Mouse (Mus musculus): Measurements from ENCODE around the gene Qrich2. TPM values are rescaled to one million over a fixed set of nuclear protein-coding genes. Genes with fewer than 3 reads are reported as not detected.

The Qrich2 gene
- total RNA-seq, 2 experiments from 2014 or later, result not detected

Other genes with a start within 250 kb of the Qrich2 start
- not detected in 2 replicates for gene Evpl, start 228.2 kb downstream of the Qrich2 start, total RNA-seq (2015; ENCODE audit: low replicate concordance)
- not detected in 2 replicates for gene Evpl, start 228.2 kb downstream of the Qrich2 start, total RNA-seq (2017; ENCODE audit: low replicate concordance)
- 13.7 and 18.9 TPM in 2 replicates for gene Srp68, start 192.0 kb downstream of the Qrich2 start, total RNA-seq (2015; ENCODE audit: low replicate concordance)
- gene Srp68, start 192.0 kb downstream of the Qrich2 start, total RNA-seq (2017; ENCODE audit: low replicate concordance), result 18.2 and 21.3 TPM in 2 replicates
- gene Galr2, start 185.3 kb downstream of the Qrich2 start, total RNA-seq (2015; ENCODE audit: low replicate concordance), result not detected in 2 replicates
- not detected in 2 replicates for gene Galr2, start 185.3 kb downstream of the Qrich2 start, total RNA-seq (2017; ENCODE audit: low replicate concordance)
- gene Exoc7, start 159.0 kb downstream of the Qrich2 start, total RNA-seq (2015; ENCODE audit: low replicate concordance), result 7.6 and 8.4 TPM in 2 replicates
- 7.4 and 57.7 TPM in 2 replicates for gene Exoc7, start 159.0 kb downstream of the Qrich2 start, total RNA-seq (2017; ENCODE audit: low replicate concordance)
- not detected in 2 replicates for gene Foxj1, start 130.8 kb downstream of the Qrich2 start, total RNA-seq (2015; ENCODE audit: low replicate concordance)
- 0.83 TPM in 1 of 2 replicates, not detected in the other for gene Foxj1, start 130.8 kb downstream of the Qrich2 start, total RNA-seq (2017; ENCODE audit: low replicate concordance)
- 5.8 and 11.7 TPM in 2 replicates for gene Rnf157, start 53.2 kb downstream of the Qrich2 start, total RNA-seq (2015; ENCODE audit: low replicate concordance)
- gene Rnf157, start 53.2 kb downstream of the Qrich2 start, total RNA-seq (2017; ENCODE audit: low replicate concordance), result 9.2 and 9.8 TPM in 2 replicates
- gene Ubald2, start 32.1 kb downstream of the Qrich2 start, total RNA-seq (2015; ENCODE audit: low replicate concordance), result 153 and 187 TPM in 2 replicates
- 47.2 and 63.3 TPM in 2 replicates for gene Ubald2, start 32.1 kb downstream of the Qrich2 start, total RNA-seq (2017; ENCODE audit: low replicate concordance)
- 10.8 and 15.9 TPM in 2 replicates for gene Prpsap1, start 28.0 kb upstream of the Qrich2 start, total RNA-seq (2015; ENCODE audit: low replicate concordance)
- gene Prpsap1, start 28.0 kb upstream of the Qrich2 start, total RNA-seq (2017; ENCODE audit: low replicate concordance), result 9.5 and 12.0 TPM in 2 replicates
- 34.0 and 39.3 TPM in 2 replicates for gene Sphk1, start 64.7 kb upstream of the Qrich2 start, total RNA-seq (2015; ENCODE audit: low replicate concordance)
- gene Sphk1, start 64.7 kb upstream of the Qrich2 start, total RNA-seq (2017; ENCODE audit: low replicate concordance), result 65.2 and 96.7 TPM in 2 replicates
- gene Ube2o, start 115.2 kb upstream of the Qrich2 start, total RNA-seq (2015; ENCODE audit: low replicate concordance), result 95.5 and 136 TPM in 2 replicates
- 126 and 150 TPM in 2 replicates for gene Ube2o, start 115.2 kb upstream of the Qrich2 start, total RNA-seq (2017; ENCODE audit: low replicate concordance)
- not detected in 2 replicates for gene Aanat, start 120.2 kb upstream of the Qrich2 start, total RNA-seq (2015; ENCODE audit: low replicate concordance)
- not detected in 2 replicates for gene Aanat, start 120.2 kb upstream of the Qrich2 start, total RNA-seq (2017; ENCODE audit: low replicate concordance)
- 6.3 and 12.6 TPM in 2 replicates for gene Rhbdf2, start 160.8 kb upstream of the Qrich2 start, total RNA-seq (2015; ENCODE audit: low replicate concordance)
- 5.9 and 11.5 TPM in 2 replicates for gene Rhbdf2, start 160.8 kb upstream of the Qrich2 start, total RNA-seq (2017; ENCODE audit: low replicate concordance)
- not detected in 2 replicates for gene Prcd, start 187.3 kb upstream of the Qrich2 start, total RNA-seq (2015; ENCODE audit: low replicate concordance)
- gene Prcd, start 187.3 kb upstream of the Qrich2 start, total RNA-seq (2017; ENCODE audit: low replicate concordance), result not detected in 2 replicates
- not detected in 2 replicates for gene Cygb, start 188.1 kb upstream of the Qrich2 start, total RNA-seq (2015; ENCODE audit: low replicate concordance)
- not detected in 2 replicates for gene Cygb, start 188.1 kb upstream of the Qrich2 start, total RNA-seq (2017; ENCODE audit: low replicate concordance)